Mouse (Mus musculus): ENCODE measurements at regions not wholly inside any gene's neighbourhood (a gene's known extent, or its start where the extent isn't known, plus 50 kb on each side); places are given as distances from the start of the nearest gene placed in this dataset.

DNA sequence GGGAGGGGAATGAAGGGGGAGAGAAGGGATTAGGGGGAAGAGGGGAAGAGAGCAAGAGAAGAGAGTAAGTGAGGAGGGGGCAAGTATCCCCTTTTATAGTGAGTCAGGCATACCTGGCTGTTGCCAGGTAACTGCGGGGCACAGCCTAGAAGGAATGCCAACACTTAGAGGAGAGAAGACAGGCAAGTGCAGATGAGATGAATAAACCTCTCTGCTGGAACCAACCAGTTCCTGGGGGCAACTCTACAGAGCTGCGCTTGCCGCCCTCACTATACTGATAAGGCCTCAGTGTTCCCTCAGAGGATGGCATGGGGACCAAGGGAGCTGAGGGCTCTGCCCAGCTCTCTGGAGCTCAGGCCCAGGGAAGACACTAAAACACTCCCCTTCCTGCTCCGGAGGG, 192.2 kb downstream of the Opa1 start:
- Histone ChIP-seq H3K9me3 (replicated peaks; ENCODE audit: low read length) (no peaks in the 10 kb centered on the region), H3K27ac (no peak overlapping the region), H3K4me1 (replicated peaks; ENCODE audit: insufficient read depth, low read length) (0 out of 2 replicates have a peak, but pooled peaks cover 4% of the 10 kb centered on the region), H3K36me3 (ENCODE audit: insufficient read depth, low read length) (no peaks in the 10 kb centered on the region), H3K4me2 (ENCODE audit: low read length) (no peak overlapping the region), H3K27me3 (ENCODE audit: insufficient read depth, low read length) (no peaks in the 10 kb centered on the region), H3K9ac (ENCODE audit: low read depth, low read length) (no peak overlapping the region), H3K4me3 (replicated peaks; ENCODE audit: low read depth, low read length) (no peak overlapping the region)
- 43% methylated on average over 4 of the region's 4 CpGs for WGBS
- DNase-seq (ENCODE audit: low spot score) (no peak), ATAC-seq (replicated peaks; ENCODE audit: low FRiP score, low read depth) (no peak)
- TF ChIP-seq CTCF (IDR thresholded peaks at IDR 0.05; ENCODE audit: low read depth), result no peak

DNA sequence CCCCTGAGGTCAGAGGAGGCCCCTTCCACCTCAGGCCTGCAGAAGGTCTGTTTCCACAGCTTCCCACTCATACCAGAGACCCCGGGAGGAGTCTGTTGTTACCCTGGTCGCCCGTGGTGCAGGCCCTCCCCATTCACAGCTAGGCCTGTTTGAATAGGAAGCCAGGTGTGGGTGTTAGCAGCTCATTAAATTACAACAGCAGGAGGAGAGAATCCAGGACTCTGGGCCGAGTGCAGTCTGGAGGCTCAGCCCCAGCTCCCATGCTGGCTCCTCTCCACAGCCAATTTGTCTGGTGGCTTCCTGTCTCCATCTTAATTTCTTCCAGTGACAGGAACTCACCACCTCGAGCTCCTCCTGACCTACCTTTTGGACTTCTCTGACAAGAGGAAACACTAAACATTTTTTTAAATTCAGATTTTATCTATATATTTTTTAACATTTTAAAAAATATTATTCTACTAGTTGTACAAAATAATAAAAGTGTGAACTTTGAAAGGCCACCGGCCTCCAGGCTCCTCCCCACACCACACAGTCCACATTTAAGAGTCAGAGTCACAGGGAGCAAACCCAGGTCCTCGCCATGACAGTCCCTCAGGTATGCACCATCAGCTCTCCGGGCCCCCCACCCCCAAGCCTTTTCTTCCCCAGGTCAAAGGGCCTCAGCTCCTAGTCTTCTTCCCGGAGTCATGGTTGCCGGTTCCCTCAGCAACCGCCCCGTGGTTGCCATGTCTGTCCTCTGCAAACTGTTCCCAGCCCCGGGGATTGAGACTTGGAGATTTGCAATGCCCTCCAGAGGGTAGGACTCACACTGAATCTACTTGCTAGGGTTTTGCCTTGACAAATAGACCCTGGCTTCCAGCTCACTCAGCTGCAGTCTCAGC, 192.8 kb downstream of the Opa1 start:
- Histone ChIP-seq H3K27me3 (ENCODE audit: insufficient read depth, low read length) (no peaks in the 10 kb centered on the region), H3K4me1 (replicated peaks; ENCODE audit: insufficient read depth, low read length) (0 out of 2 replicates have a peak, but pooled peaks cover 4% of the 10 kb centered on the region), H3K4me2 (ENCODE audit: low read length) (no peak overlapping the region), H3K4me3 (replicated peaks; ENCODE audit: low read depth, low read length) (no peak overlapping the region), H3K9ac (ENCODE audit: low read depth, low read length) (no peak overlapping the region), H3K9me3 (replicated peaks; ENCODE audit: low read length) (no peaks in the 10 kb centered on the region), H3K27ac (no peak overlapping the region), H3K36me3 (ENCODE audit: insufficient read depth, low read length) (no peaks in the 10 kb centered on the region)
- DNase-seq (ENCODE audit: low spot score) (no peak), ATAC-seq (replicated peaks; ENCODE audit: low FRiP score, low read depth) (no peak)
- TF ChIP-seq CTCF (IDR thresholded peaks at IDR 0.05; ENCODE audit: low read depth), result no peak
- 45% methylated on average over 13 of the region's 13 CpGs for WGBS

DNA sequence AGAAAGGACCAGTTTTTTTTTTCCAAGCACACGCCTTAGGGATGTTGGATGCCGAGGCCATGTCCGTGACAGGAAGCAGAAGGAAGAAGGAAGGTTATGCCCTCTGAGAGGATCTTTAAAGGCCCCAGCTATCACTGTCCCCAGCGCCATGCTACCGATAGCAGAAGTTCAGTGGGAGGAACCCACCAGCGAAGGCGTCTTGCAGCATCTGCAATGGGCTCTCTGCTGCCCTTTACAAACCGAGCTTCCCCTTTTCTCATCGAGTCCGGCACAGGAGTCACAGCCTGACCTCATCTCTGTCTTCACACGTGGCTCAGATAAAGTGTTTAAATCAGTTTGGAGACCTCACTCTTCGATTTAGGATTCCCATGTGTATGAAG, 193.5 kb downstream of the Opa1 start:
- 68% methylated on average over 12 of the region's 12 CpGs for WGBS
- no peak overlapping the region for H3K4me3 ChIP-seq (replicated peaks; ENCODE audit: low read depth, low read length)
- no peak overlapping the region for H3K4me2 ChIP-seq (ENCODE audit: low read length)
- 0 out of 2 replicates have a peak, but pooled peaks cover 4% of the 10 kb centered on the region for H3K4me1 ChIP-seq (replicated peaks; ENCODE audit: insufficient read depth, low read length)
- H3K36me3 ChIP-seq (ENCODE audit: insufficient read depth, low read length), result no peaks in the 10 kb centered on the region
- ATAC-seq (replicated peaks; ENCODE audit: low FRiP score, low read depth) (no peak), DNase-seq (ENCODE audit: low spot score) (no peak)
- H3K9me3 ChIP-seq (replicated peaks; ENCODE audit: low read length), result no peaks in the 10 kb centered on the region
- H3K27me3 ChIP-seq (ENCODE audit: insufficient read depth, low read length), result no peaks in the 10 kb centered on the region
- H3K9ac ChIP-seq (ENCODE audit: low read depth, low read length), result no peak overlapping the region
- no peak overlapping the region for H3K27ac ChIP-seq
- no peak for TF ChIP-seq CTCF (IDR thresholded peaks at IDR 0.05; ENCODE audit: low read depth)

DNA sequence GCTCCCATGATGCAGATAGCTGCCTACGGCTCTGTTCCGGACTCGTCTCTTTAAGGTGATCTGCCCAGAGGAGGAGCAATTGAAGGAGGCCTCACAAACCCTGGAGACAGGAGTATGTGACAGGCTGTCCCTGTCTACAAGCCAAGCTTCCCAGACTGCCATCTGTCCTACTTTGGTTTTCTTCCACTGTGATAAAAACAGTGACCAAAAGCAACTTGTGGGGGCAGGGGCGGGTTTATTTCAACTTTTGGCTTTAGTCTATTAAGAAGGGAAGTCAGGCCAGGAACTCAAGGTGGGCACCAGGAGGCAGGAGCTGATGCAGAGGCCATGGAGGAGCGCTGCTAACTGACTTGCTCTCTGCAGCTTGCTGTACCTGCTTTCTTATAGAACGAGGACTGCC, 193.9 kb downstream of the Opa1 start:
- Histone ChIP-seq H3K27me3 (ENCODE audit: insufficient read depth, low read length) (no peaks in the 10 kb centered on the region), H3K4me1 (replicated peaks; ENCODE audit: insufficient read depth, low read length) (0 out of 2 replicates have a peak, but pooled peaks cover 4% of the 10 kb centered on the region), H3K9me3 (replicated peaks; ENCODE audit: low read length) (no peaks in the 10 kb centered on the region), H3K9ac (ENCODE audit: low read depth, low read length) (no peak overlapping the region), H3K36me3 (ENCODE audit: insufficient read depth, low read length) (no peaks in the 10 kb centered on the region), H3K4me3 (replicated peaks; ENCODE audit: low read depth, low read length) (no peak overlapping the region), H3K4me2 (ENCODE audit: low read length) (no peak overlapping the region), H3K27ac (no peak overlapping the region)
- 87% methylated on average over 6 of the region's 6 CpGs for WGBS
- ATAC-seq (replicated peaks; ENCODE audit: low FRiP score, low read depth), result no peak
- TF ChIP-seq CTCF (IDR thresholded peaks at IDR 0.05; ENCODE audit: low read depth), result no peak
- no peak for DNase-seq (ENCODE audit: low spot score)

DNA sequence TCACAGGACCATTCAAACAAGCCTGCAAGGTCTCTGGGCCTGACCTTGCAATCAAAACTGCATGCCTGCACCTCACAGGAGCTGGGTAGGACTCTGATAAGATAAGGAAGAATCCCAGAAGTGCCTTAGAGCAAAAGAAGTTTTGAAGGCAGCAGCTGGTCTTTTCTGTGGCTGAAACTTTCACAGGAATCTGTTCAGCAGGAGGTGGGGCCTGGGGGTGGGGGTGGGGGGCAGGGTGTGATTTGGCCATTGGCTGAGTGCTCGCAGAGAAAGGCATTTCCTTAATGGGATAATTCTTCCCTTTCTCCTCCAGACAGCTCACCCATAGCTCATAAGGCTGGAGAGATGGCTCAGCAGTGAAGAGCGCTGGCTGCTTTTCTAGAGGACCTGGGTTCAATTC, 195.8 kb downstream of the Opa1 start:
- Histone ChIP-seq H3K27me3 (ENCODE audit: insufficient read depth, low read length) (no peaks in the 10 kb centered on the region), H3K36me3 (ENCODE audit: insufficient read depth, low read length) (no peaks in the 10 kb centered on the region), H3K9me3 (replicated peaks; ENCODE audit: low read length) (no peaks in the 10 kb centered on the region), H3K9ac (ENCODE audit: low read depth, low read length) (no peak overlapping the region), H3K27ac (no peak overlapping the region), H3K4me3 (replicated peaks; ENCODE audit: low read depth, low read length) (no peak overlapping the region), H3K4me2 (ENCODE audit: low read length) (no peak overlapping the region), H3K4me1 (replicated peaks; ENCODE audit: insufficient read depth, low read length) (0 out of 2 replicates have a peak, but pooled peaks cover 4% of the 10 kb centered on the region)
- ATAC-seq (replicated peaks; ENCODE audit: low FRiP score, low read depth) (no peak), DNase-seq (ENCODE audit: low spot score) (peak; percentile 61)
- TF ChIP-seq CTCF (IDR thresholded peaks at IDR 0.05; ENCODE audit: low read depth), result no peak
- 58% methylated on average over 2 of the region's 2 CpGs for WGBS

DNA sequence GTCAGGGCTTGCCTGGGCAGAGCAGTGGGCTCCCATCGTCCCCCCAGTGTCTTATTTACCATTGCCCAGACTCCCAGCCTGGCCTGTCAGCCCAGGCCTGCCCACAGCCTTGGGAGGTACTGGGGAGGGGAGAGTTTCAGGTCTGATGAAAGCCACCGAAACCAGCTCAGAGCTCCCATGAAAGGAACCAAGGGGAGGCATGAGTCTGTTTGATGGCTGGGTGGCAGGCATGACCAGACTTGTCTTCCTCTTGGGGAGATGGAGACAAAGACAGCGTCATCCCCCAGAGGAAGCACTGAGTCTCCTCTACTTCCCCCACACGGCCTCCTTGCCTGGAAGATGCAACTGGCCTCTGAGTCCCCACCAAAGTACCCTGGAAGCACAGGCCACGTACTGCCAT, 196.7 kb downstream of the Opa1 start:
- no peak for DNase-seq (ENCODE audit: low spot score)
- ATAC-seq (replicated peaks; ENCODE audit: low FRiP score, low read depth), result no peak
- no peaks in the 10 kb centered on the region for H3K36me3 ChIP-seq (ENCODE audit: insufficient read depth, low read length)
- no peak for TF ChIP-seq CTCF (IDR thresholded peaks at IDR 0.05; ENCODE audit: low read depth)
- 81% methylated on average over 5 of the region's 5 CpGs for WGBS
- no peak overlapping the region for H3K27ac ChIP-seq
- no peaks in the 10 kb centered on the region for H3K9me3 ChIP-seq (replicated peaks; ENCODE audit: low read length)
- H3K27me3 ChIP-seq (ENCODE audit: insufficient read depth, low read length), result no peaks in the 10 kb centered on the region
- no peak overlapping the region for H3K9ac ChIP-seq (ENCODE audit: low read depth, low read length)
- no peak overlapping the region for H3K4me3 ChIP-seq (replicated peaks; ENCODE audit: low read depth, low read length)
- H3K4me1 ChIP-seq (replicated peaks; ENCODE audit: insufficient read depth, low read length), result 0 out of 2 replicates have a peak, but pooled peaks cover 4% of the 10 kb centered on the region
- no peak overlapping the region for H3K4me2 ChIP-seq (ENCODE audit: low read length)

Data from kidney, postnatal 0 days (tissue).